Comparison of ENCODE assay signal across 14 mouse cellular contexts in the genomic region with DNA sequence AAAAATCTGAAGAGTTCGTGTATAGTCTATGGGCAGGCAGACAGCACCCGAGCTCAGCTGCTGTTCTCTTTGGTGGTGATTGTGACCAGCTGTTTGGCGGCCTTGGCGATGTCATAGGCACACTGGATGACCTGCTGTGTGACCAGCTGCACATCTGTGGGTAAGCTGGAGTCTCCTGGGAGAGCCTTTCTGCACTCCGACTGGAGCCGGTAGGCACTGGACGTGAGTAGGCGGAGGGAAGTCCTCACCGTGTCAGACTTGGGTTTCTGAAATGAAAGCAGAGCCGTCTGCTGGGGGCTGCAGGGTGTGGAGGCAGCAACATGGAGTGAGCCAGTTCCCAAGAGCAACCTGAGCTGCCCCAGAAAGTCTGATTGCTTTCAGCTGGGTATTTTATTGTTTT. TPM values are rescaled to one million over a fixed set of nuclear protein-coding genes. Genes with fewer than 3 reads are reported as not detected.
DNase-seq lines count a peak whose midpoint lies in the region; ATAC-seq lines count a peak whose summit lies in the region.
"Had no signal": no experiment of that assay in that cellular context is flagged by ENCODE, and none has a peak within 500 bp of the region (broad histone marks: within the 10 kb centered on the region; RNA-seq: fewer than 3 reads in every experiment).

No protein-coding gene starts in this region.

- DNase-seq in heart, adult 9 months (ENCODE audit: low spot score in 2 of 2) = peak; percentile 22 to 34
- peak; percentile 70 for DNase-seq in 3T3-L1 (ENCODE audit: low read depth, low spot score)
- peak; percentile 54 for DNase-seq in embryo, embryonic 11 days
- no peak for DNase-seq in layer of hippocampus, adult 11-12 months (ENCODE audit: low spot score)
- DNase-seq in frontal cortex, postnatal 25 days (ENCODE audit: low spot score in 2 of 2) = no peak
- DNase-seq: adrenal gland, adult 2 months; cerebellum, postnatal 25 days; kidney, adult 8-10 months; liver; thymus, adult 2 months had no signal

- H3K36me3 ChIP-seq in heart, embryonic 11.5 days (ENCODE audit: control insufficient read depth, insufficient read depth, low read length) = peaks cover 23% of the 10 kb centered on the region
- H3K36me3 ChIP-seq in limb, embryonic 12.5 days = peaks cover 88% of the 10 kb centered on the region

- ATAC-seq in heart, embryonic 11.5 days (replicated peaks; ENCODE audit: insufficient number of reproducible peaks, low FRiP score, low TSS enrichment) = no peak
- ATAC-seq in limb, embryonic 12.5 days (ENCODE audit: insufficient number of reproducible peaks, insufficient read depth, low FRiP score, low TSS enrichment, low read depth) = 0 out of 2 replicates have a peak, but pooled peaks have one; percentile 61
- ATAC-seq: CD4-positive, CD25-positive, alpha-beta regulatory T cell, adult 4 months; Patski had no signal

- H3K4me3 ChIP-seq in heart, embryonic 11.5 days (ENCODE audit: low read depth, low read length) = no peak overlapping the region
- no peak overlapping the region for H3K4me3 ChIP-seq in limb, embryonic 12.5 days (replicated peaks)

- H3K4me1 ChIP-seq in heart, embryonic 11.5 days (ENCODE audit: control insufficient read depth, insufficient read depth, low read length) = no peaks in the 10 kb centered on the region
- H3K4me1 ChIP-seq in limb, embryonic 12.5 days (replicated peaks) = peaks cover 6% of the 10 kb centered on the region; the same call in 1 of the 2 replicates

- 77% methylated on average over 10 of the region's 10 CpGs for WGBS in heart, embryonic 11.5 days (ENCODE audit: insufficient replicate concordance)
- 44% methylated on average over 10 of the region's 10 CpGs for WGBS in limb, embryonic 12.5 days

- no peak overlapping the region for H3K27ac ChIP-seq in heart, embryonic 11.5 days (ENCODE audit: low read depth, low read length)
- H3K27ac ChIP-seq in limb, embryonic 12.5 days = peak overlapping the region; percentile 67

- no peak overlapping the region for H3K9ac ChIP-seq in heart, embryonic 11.5 days (ENCODE audit: low read depth, low read length)
- no peak overlapping the region for H3K9ac ChIP-seq in limb, embryonic 12.5 days (replicated peaks)

- no peaks in the 10 kb centered on the region for H3K27me3 ChIP-seq in heart, embryonic 11.5 days (ENCODE audit: control insufficient read depth, insufficient read depth, low read length)
- H3K27me3 ChIP-seq in limb, embryonic 12.5 days = no peaks in the 10 kb centered on the region
- H3K27me3 ChIP-seq: Patski had no signal

- H3K4me2 ChIP-seq in heart, embryonic 11.5 days = no peak overlapping the region
- no peak overlapping the region for H3K4me2 ChIP-seq in limb, embryonic 12.5 days

- H3K9me3 ChIP-seq in heart, embryonic 11.5 days (replicated peaks; ENCODE audit: control insufficient read depth, low read length) = no peaks in the 10 kb centered on the region
- H3K9me3 ChIP-seq in limb, embryonic 12.5 days = no peaks in the 10 kb centered on the region

RNA-seq across cellular contexts. Expression of a gene that starts 22.6 kb away (rescaled TPM):
- 8.0 and 8.3 TPM in 2 replicates for polyA plus RNA-seq in heart, embryonic 11.5 days (2014; fragmentation: Nextera tagmentation; extraction: Ambion mirVana)
- polyA plus RNA-seq in limb, embryonic 12.5 days (2016; fragmentation: Nextera tagmentation; extraction: Ambion mirVana) = 21.0 and 22.1 TPM in 2 replicates

RNA-seq across cellular contexts. Expression of a gene that starts 39.3 kb away (rescaled TPM):
- 55.7 and 57.1 TPM in 2 replicates for polyA plus RNA-seq in heart, embryonic 11.5 days (2014; fragmentation: Nextera tagmentation; extraction: Ambion mirVana)
- polyA plus RNA-seq in limb, embryonic 12.5 days (2016; fragmentation: Nextera tagmentation; extraction: Ambion mirVana) = 69.5 and 75.3 TPM in 2 replicates

RNA-seq across cellular contexts. Expression of a gene that starts 44.3 kb away (rescaled TPM):
- 37.6 and 39.7 TPM in 2 replicates for polyA plus RNA-seq in heart, embryonic 11.5 days (2014; fragmentation: Nextera tagmentation; extraction: Ambion mirVana)
- 52.9 and 58.5 TPM in 2 replicates for polyA plus RNA-seq in limb, embryonic 12.5 days (2016; fragmentation: Nextera tagmentation; extraction: Ambion mirVana)

RNA-seq across cellular contexts. Expression of a gene that starts 45.2 kb away (rescaled TPM):
- polyA plus RNA-seq in heart, embryonic 11.5 days (2014; fragmentation: Nextera tagmentation; extraction: Ambion mirVana) = 28.9 and 30.6 TPM in 2 replicates
- 46.8 and 48.8 TPM in 2 replicates for polyA plus RNA-seq in limb, embryonic 12.5 days (2016; fragmentation: Nextera tagmentation; extraction: Ambion mirVana)

Comparison
In these comparisons a context has a peak if more than half of its experiments do, and no peak if none do; other contexts are left out.
1. DNase-seq: peak in heart, adult 9 months (2 of 2), 3T3-L1 (single experiment) and embryo, embryonic 11 days (single experiment); none in layer of hippocampus, adult 11-12 months (single experiment) and frontal cortex, postnatal 25 days (0 of 2).